ENCODE assay signal across 28 mouse cellular contexts in genomic region chr6:57721347-57721746, GRCm38 (mm10). TPM values are rescaled to one million over a fixed set of nuclear protein-coding genes. Genes with fewer than 3 reads are reported as not detected.
A peak's percentile ranks its signal among the peaks of the same experiment; 100 is the strongest.
DNase-seq lines count a peak whose midpoint lies in the region; ATAC-seq and TF ChIP-seq lines count a peak whose summit lies in the region.
"Had no signal": no experiment of that assay in that cellular context is flagged by ENCODE, and none has a peak within 500 bp of the region (broad histone marks: within the 10 kb centered on the region; RNA-seq: fewer than 3 reads in every experiment).

No protein-coding gene starts in this region.

- H3K79me2 ChIP-seq in MEL (ENCODE audit: control insufficient read depth, insufficient read depth, low read length, poor library complexity): 0 out of 2 replicates have a peak, but pooled peaks cover 1% of the 10 kb centered on the region

- peaks cover 2 to 5% of the 10 kb centered on the region in 2 experiments; a peak in 2 of 4 replicates for H3K4me1 ChIP-seq in MEL (ENCODE audit: control insufficient read depth in 1 of 2, insufficient read depth in 2 of 2, low read length in 2 of 2)
- peaks cover 10% of the 10 kb centered on the region for H3K4me1 ChIP-seq in bone marrow macrophage, adult 2 months (ENCODE audit: control insufficient read depth, insufficient read depth, low read length)
- H3K4me1 ChIP-seq in liver, embryonic 13.5 days (replicated peaks): peaks cover 13% of the 10 kb centered on the region
- H3K4me1 ChIP-seq: embryonic facial prominence, embryonic 10.5 days; embryonic facial prominence, embryonic 13.5 days; heart, embryonic 10.5 days had no signal

- peak; percentile 62 for ATAC-seq in liver, embryonic 13.5 days (ENCODE audit: low read depth)
- ATAC-seq in megakaryocyte progenitor cell, adult 5-6 weeks (replicated peaks; ENCODE audit: poor library complexity): peak; percentile 61
- ATAC-seq in frontal cortex, adult (ENCODE audit: low TSS enrichment): no peak
- ATAC-seq: CD4-positive, CD25-positive, alpha-beta regulatory T cell, adult 4 months; forebrain, embryonic 14.5 days; forebrain, postnatal 0 days; hindbrain, postnatal 0 days; inflammation-experienced regulatory T-cells, adult 6 months; Patski had no signal

- H3K9me3 ChIP-seq in MEL (replicated peaks; ENCODE audit: insufficient read depth, low read length): no peaks in the 10 kb centered on the region
- H3K9me3 ChIP-seq in liver, embryonic 13.5 days (replicated peaks): no peaks in the 10 kb centered on the region
- H3K9me3 ChIP-seq: embryonic facial prominence, embryonic 10.5 days; embryonic facial prominence, embryonic 13.5 days; heart, embryonic 10.5 days; heart, embryonic 13.5 days had no signal

- H3K36me3 ChIP-seq in MEL (ENCODE audit: control insufficient read depth in 1 of 2, insufficient read depth in 2 of 2, low read length in 2 of 2): peaks cover 2 to 6% of the 10 kb centered on the region in 2 experiments
- H3K36me3 ChIP-seq in liver, embryonic 13.5 days: peaks cover 8% of the 10 kb centered on the region

- H3K27me3 ChIP-seq in MEL (ENCODE audit: control insufficient read depth in 1 of 2, insufficient read depth in 2 of 2, low read length in 2 of 2): no peaks in the 10 kb centered on the region
- H3K27me3 ChIP-seq in liver, embryonic 13.5 days: no peaks in the 10 kb centered on the region
- H3K27me3 ChIP-seq: embryonic facial prominence, embryonic 13.5 days; heart, embryonic 13.5 days; Patski had no signal

- WGBS in liver, embryonic 13.5 days (ENCODE audit: insufficient replicate concordance): 86% methylated on average over 1 of the region's 1 CpGs

- no peak overlapping the region for H3K4me2 ChIP-seq in liver, embryonic 13.5 days
- H3K4me2 ChIP-seq: embryonic facial prominence, embryonic 13.5 days; heart, embryonic 13.5 days; hindbrain, embryonic 14.5 days had no signal

- no peak overlapping the region for H3K9ac ChIP-seq in MEL (ENCODE audit: control insufficient read depth, low read depth, low read length, poor library complexity, severe bottlenecking)
- no peak overlapping the region for H3K9ac ChIP-seq in liver, embryonic 13.5 days
- H3K9ac ChIP-seq: embryonic facial prominence, embryonic 13.5 days; forebrain, postnatal 0 days; heart, embryonic 13.5 days; hindbrain, embryonic 14.5 days had no signal

- no peak overlapping the region for H3K4me3 ChIP-seq in MEL (ENCODE audit: control insufficient read depth in 1 of 2, insufficient read depth in 1 of 2, low read depth in 2 of 2, low read length in 2 of 2)
- no peak overlapping the region for H3K4me3 ChIP-seq in bone marrow macrophage, adult 2 months (ENCODE audit: insufficient read depth, low read length)
- no peak overlapping the region for H3K4me3 ChIP-seq in liver, embryonic 13.5 days (replicated peaks)
- H3K4me3 ChIP-seq: embryonic facial prominence, embryonic 10.5 days; embryonic facial prominence, embryonic 13.5 days; heart, adult 2 months; heart, embryonic 10.5 days; heart, embryonic 13.5 days had no signal

- no peak for DNase-seq in MEL (ENCODE audit: low read depth, low spot score)
- DNase-seq in liver, embryonic 13.5 days: no peak
- DNase-seq in adrenal gland, postnatal 10 days: no peak
- no peak for DNase-seq in right cerebral cortex, adult 2 months (ENCODE audit: low spot score in 2 of 2)
- DNase-seq: adrenal gland, postnatal 14 days; cerebellum, adult 11-12 months; cerebellum, adult 8-10 months; cerebellum, postnatal 10 days; cerebellum, postnatal 36 days; embryo, embryonic 11 days; forebrain, postnatal 0 days; gastrocnemius, postnatal 25 days; heart, adult 2 months; heart, postnatal 14 days; heart, postnatal 4 days had no signal

- no peak overlapping the region for H3K27ac ChIP-seq in MEL (ENCODE audit: control insufficient read depth, low read depth, low read length)
- 0 out of 2 replicates have a peak overlapping the region, but pooled peaks have one; percentile 5 for H3K27ac ChIP-seq in bone marrow macrophage, adult 2 months (ENCODE audit: insufficient read depth, low read depth, low read length)
- no peak overlapping the region for H3K27ac ChIP-seq in liver, embryonic 13.5 days
- H3K27ac ChIP-seq: embryonic facial prominence, embryonic 10.5 days; embryonic facial prominence, embryonic 13.5 days; heart, adult 2 months; heart, embryonic 10.5 days; heart, embryonic 13.5 days; hindbrain, embryonic 14.5 days; hindbrain, postnatal 0 days had no signal

- no peak for TF ChIP-seq RAD21 in MEL (IDR thresholded peaks at IDR 0.05; ENCODE audit: low read depth, low read length)

- TF ChIP-seq POLR2A in MEL (IDR thresholded peaks at IDR 0.05; ENCODE audit: control insufficient read depth in 1 of 2, insufficient read depth in 1 of 2, low read depth in 1 of 2, low read length in 2 of 2, poor library complexity in 1 of 2): no peak
- no peak for TF ChIP-seq POLR2A in bone marrow macrophage, adult 2 months (IDR thresholded peaks at IDR 0.05; ENCODE audit: borderline replicate concordance, low read depth, low read length)

- no peak for TF ChIP-seq CTCF in MEL (IDR thresholded peaks at IDR 0.05 in 2 of 3, conservative IDR thresholded peaks at IDR 0.05 in 1 of 3; ENCODE audit: control insufficient read depth in 1 of 3, insufficient read depth in 1 of 3, low read depth in 2 of 3, low read length in 3 of 3, poor library complexity in 1 of 3, severe bottlenecking in 1 of 3)
- no peak for TF ChIP-seq CTCF in bone marrow macrophage, adult 2 months (IDR thresholded peaks at IDR 0.05; ENCODE audit: low read depth, low read length)

- 0 out of 4 replicates have a peak, but pooled peaks of 1 of the 2 experiments have one; percentile 28 for TF ChIP-seq EP300 in MEL (IDR thresholded peaks at IDR 0.05; ENCODE audit: low read depth in 1 of 2, low read length in 2 of 2)

TF ChIP-seq in MEL, 35 proteins besides CTCF, POLR2A, EP300 and RAD21:
- no peak for TF ChIP-seq NRF1 (IDR thresholded peaks at IDR 0.05; ENCODE audit: insufficient read depth, low read depth, low read length, poor library complexity, severe bottlenecking)
- TF ChIP-seq GATA1 (IDR thresholded peaks at IDR 0.05; ENCODE audit: low read depth, low read length): peak; percentile 25; the same call in 1 of the 2 replicates

RNA-seq across cellular contexts. Expression of gene Lancl2, which starts 19.0 kb away (rescaled TPM):
- 19.6 and 21.7 TPM in 2 replicates for total RNA-seq in MEL (2012; rRNA removed)
- polyA plus RNA-seq in MEL (2012; ENCODE audit: insufficient read depth in 1 of 2, insufficient read length in 2 of 2, low read depth in 1 of 2, low replicate concordance in 2 of 2, missing spikeins in 1 of 2): 10 to 100 TPM in 1 of 2 experiments, not detected in 1; 17.7 TPM
- polyA plus RNA-seq in bone marrow macrophage, adult 2 months (2012; ENCODE audit: insufficient read depth, insufficient read length, missing spikeins): 13.8 and 15.8 TPM in 2 replicates
- polyA plus RNA-seq in liver, embryonic 13.5 days (2015; fragmentation: Nextera tagmentation; extraction: Ambion mirVana): 14.5 and 18.6 TPM in 2 replicates
- 30.8 and 41.8 TPM in 2 replicates for total RNA-seq in megakaryocyte progenitor cell, adult 5-6 weeks (2015)
- 39.5 and 43.0 TPM in 2 replicates for total RNA-seq in megakaryocyte progenitor cell, adult 5-6 weeks (2017)
- total RNA-seq in adrenal gland, postnatal 10 days (2021): 10 to 100 TPM; 20.2 to 22.2 TPM

RNA-seq across cellular contexts. Expression of gene Pyurf, which starts 29.5 kb away (rescaled TPM):
- total RNA-seq in MEL (2012; rRNA removed): 2.5 and 2.9 TPM in 2 replicates
- 1 to 10 TPM in 1 of 2 experiments, not detected in 1; 3.3 TPM for polyA plus RNA-seq in MEL (2012; ENCODE audit: insufficient read depth in 1 of 2, insufficient read length in 2 of 2, low read depth in 1 of 2, low replicate concordance in 2 of 2, missing spikeins in 1 of 2)
- 3.6 and 3.9 TPM in 2 replicates for polyA plus RNA-seq in bone marrow macrophage, adult 2 months (2012; ENCODE audit: insufficient read depth, insufficient read length, missing spikeins)
- 7.7 and 7.9 TPM in 2 replicates for polyA plus RNA-seq in liver, embryonic 13.5 days (2015; fragmentation: Nextera tagmentation; extraction: Ambion mirVana)
- 7.3 and 8.8 TPM in 2 replicates for total RNA-seq in megakaryocyte progenitor cell, adult 5-6 weeks (2015)
- total RNA-seq in megakaryocyte progenitor cell, adult 5-6 weeks (2017): 13.1 and 15.8 TPM in 2 replicates
- 10 to 100 TPM; 19.4 to 24.0 TPM for total RNA-seq in adrenal gland, postnatal 10 days (2021)
